Mouse (Mus musculus) gastrocnemius, adult 2 months (tissue): ENCODE results near the gene Syt1. TPM values are rescaled to one million over a fixed set of nuclear protein-coding genes. Genes with fewer than 3 reads are reported as not detected.

ENCODE experiments used
- DNase-seq: peaks from one replicate; pipeline ENCODE4 v3.0.0; 2022
- H3K27ac ChIP-seq: fragments of 200-600 bp; 2 replicates; pipeline ENCODE4 v1.8.1; 2022; ENCODE audit warnings: mild to moderate bottlenecking
- H3K4me3 ChIP-seq: fragments of 200-600 bp; 2 replicates; pipeline ENCODE4 v1.8.1; 2022; ENCODE audit warnings: mild to moderate bottlenecking, moderate library complexity
- CTCF ChIP-seq: fragments of 200-600 bp; IDR thresholded peaks from 2 replicates; pipeline ENCODE4 v1.8.1; 2022; ENCODE audit warnings: antibody characterized with exemption, mild to moderate bottlenecking, moderate library complexity
- intact Hi-C: fragments of 180-260 bp; cut with DNase I; formaldehyde crosslinking; loops from one replicate; pipeline ENCODE4 v1.15.1; 2025
- total RNA-seq, 2 experiments: library from RNA; stranded (reverse); gene quantifications; 2 replicates each; pipeline ENCODE4 v1.2.3; 2021

The Syt1 gene
- total RNA-seq, 2 experiments from 2014 or later, result not detected

DNA sequence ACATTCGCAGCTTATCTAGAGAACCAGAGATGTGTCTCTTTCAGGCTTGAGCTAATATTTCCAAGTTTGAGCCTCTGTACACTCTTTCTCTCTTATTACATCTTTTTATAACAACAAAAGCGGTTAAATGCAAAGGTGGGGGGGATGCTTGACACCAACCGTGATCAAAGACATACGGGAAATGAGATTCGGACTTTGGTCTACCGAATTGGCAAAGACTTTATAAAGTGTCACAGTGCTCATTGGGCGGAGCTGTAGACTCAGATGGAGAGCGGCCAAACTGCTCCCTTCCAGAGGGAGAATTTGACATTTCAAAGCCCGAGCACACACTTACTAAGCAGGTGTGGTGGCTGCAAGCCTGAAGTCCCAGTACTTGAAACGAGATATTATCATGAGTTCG lies 477.9 kb downstream of the Syt1 start:
- TF ChIP-seq CTCF, result no peak
- intact Hi-C loops, result no loop called here
- no peak for DNase-seq
- H3K27ac ChIP-seq, result peak overlapping the region; percentile 70
- peak overlapping the region; percentile 24 for H3K4me3 ChIP-seq

GRCm38 (mm10) chr10:108532283-108532682 lies 478.5 kb downstream of the Syt1 start:
- peak overlapping the region; percentile 70 for H3K27ac ChIP-seq
- no peak for TF ChIP-seq CTCF

GRCm38 (mm10) chr10:108531641-108532040 lies 479.1 kb downstream of the Syt1 start:
- no peak for DNase-seq
- intact Hi-C loops, result no loop called here

More at GRCm38 (mm10) chr10:108532283-108532682, 478.5 kb downstream of the Syt1 start:
- peak overlapping the region; percentile 24 for H3K4me3 ChIP-seq
- DNase-seq, result no peak
- intact Hi-C loops, result no loop called here

GRCm38 (mm10) chr10:108531111-108531510 lies 479.7 kb downstream of the Syt1 start:
- no peak overlapping the region for H3K4me3 ChIP-seq
- H3K27ac ChIP-seq, result no peak overlapping the region
- DNase-seq, result no peak
- TF ChIP-seq CTCF, result no peak
- intact Hi-C loops, result no loop called here

More at GRCm38 (mm10) chr10:108531641-108532040, 479.1 kb downstream of the Syt1 start:
- no peak overlapping the region; the same call in 1 of the 2 replicates for H3K27ac ChIP-seq
- no peak for TF ChIP-seq CTCF
- H3K4me3 ChIP-seq, result no peak overlapping the region

DNA sequence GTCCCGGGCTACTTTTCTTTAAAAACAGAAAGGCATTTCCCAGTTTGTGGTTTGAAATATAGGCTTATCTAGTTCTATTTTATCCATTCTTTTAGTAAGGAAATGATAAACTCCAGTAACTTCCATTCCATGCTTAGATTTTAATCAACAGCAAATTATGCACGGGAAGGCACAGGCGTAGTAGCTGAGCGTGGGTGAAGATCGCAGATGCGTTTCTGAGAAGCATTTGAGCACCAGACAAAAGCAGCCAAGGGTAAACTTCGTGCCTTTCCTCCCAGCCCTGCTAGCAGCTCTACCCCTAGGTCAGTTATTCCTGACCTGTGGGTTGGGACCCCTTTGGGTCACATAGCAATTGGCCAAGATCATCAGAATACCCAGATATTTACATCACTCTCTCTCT lies 482.4 kb downstream of the Syt1 start:
- intact Hi-C loops, result no loop called here
- DNase-seq, result no peak
- H3K4me3 ChIP-seq, result no peak overlapping the region
- H3K27ac ChIP-seq, result no peak overlapping the region
- TF ChIP-seq CTCF, result no peak

GRCm38 (mm10) chr10:108525506-108525905 lies 485.3 kb downstream of the Syt1 start:
- no peak for TF ChIP-seq CTCF
- Histone ChIP-seq H3K4me3 (no peak overlapping the region), H3K27ac (no peak overlapping the region)
- DNase-seq, result no peak
- intact Hi-C loops, result no loop called here

DNA sequence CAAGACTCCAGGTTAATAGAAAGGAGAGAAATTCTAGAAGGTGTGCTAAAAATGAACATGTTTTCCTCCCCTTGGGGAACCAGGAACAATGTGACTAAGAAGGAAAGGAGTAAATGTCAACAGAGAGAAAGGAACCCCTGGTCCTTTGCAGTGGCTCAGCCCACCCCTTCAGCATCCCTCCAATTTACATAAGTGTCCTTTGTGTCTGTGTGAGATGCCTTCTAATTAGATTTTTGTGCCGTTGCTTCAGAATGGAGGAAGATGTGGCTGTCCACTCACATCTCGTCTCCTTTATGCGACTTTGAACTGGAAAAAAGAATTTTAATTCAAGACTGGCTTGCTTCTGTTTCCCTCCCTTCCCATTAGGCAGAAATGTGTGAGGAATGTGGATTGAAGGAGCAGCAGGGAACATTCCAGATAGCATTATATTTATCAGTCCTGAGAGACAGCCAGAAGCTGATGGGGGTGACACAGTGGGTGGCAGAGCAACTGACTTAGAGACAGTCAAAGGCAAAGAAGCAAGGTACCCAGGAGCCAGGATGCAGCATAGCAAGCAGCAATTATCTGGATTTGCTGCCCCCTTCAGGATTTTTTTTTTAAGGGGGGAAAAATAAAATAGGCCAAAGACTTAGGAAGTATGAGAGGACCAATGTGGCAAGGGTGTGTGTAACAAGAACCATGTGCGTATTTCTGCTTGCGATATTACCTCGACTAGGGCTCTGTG lies 486.3 kb downstream of the Syt1 start:
- intact Hi-C loops, result no loop called here
- TF ChIP-seq CTCF, result peak; percentile 34; the same call in 1 of the 2 replicates
- no peak for DNase-seq
- Histone ChIP-seq H3K4me3 (no peak overlapping the region), H3K27ac (no peak overlapping the region)

DNA sequence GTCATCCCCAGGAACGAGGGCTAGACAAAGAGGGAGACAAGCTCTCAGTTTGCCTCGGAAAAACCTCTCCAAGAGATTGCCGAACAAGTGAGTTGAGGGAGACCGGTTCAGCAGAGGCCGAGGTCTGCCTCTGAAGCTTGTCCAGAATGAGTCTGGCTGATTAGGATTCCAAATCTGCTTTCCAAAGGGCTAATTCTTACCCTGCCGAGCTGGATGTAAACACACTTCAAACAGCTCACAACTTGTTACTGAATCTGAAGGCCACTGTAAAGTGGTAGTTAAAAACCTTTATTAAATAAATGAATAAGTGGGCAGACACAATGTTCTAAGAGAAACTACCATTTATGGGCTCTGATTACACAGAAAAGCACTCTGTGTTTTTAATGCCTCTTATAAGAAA lies 491.6 kb downstream of the Syt1 start:
- H3K4me3 ChIP-seq, result no peak overlapping the region
- no peak for DNase-seq
- intact Hi-C loops, result no loop called here
- TF ChIP-seq CTCF, result no peak
- H3K27ac ChIP-seq, result no peak overlapping the region

DNA sequence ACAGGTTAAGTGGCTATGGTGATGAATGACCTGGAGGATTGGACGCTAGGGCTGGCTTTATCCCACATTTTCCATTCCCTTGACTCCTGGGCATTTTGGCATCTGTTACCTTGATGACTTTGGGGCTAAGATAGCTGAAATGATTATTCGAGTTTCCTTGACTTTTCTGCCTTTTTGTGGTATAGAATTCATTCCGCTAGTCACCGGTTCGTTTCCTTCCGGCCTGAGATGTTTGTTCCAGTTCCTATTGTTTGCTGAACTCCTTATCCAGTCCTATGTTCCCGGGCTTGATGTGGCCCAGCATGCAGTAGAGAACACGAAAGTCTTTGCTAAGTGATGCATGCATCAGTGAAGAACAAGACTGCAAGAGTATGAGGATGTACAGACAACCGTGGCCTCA lies 493.7 kb downstream of the Syt1 start:
- Histone ChIP-seq H3K27ac (no peak overlapping the region), H3K4me3 (no peak overlapping the region)
- intact Hi-C loops, result no loop called here
- TF ChIP-seq CTCF, result no peak
- DNase-seq, result no peak

- Histone ChIP-seq H3K27ac (no peak overlapping the region), H3K4me3 (no peak overlapping the region)
- DNase-seq, result no peak
- intact Hi-C loops, result no loop called here
- TF ChIP-seq CTCF, result no peak
Measured at GRCm38 (mm10) chr10:108514671-108515070, 496.1 kb downstream of the Syt1 start.

DNA sequence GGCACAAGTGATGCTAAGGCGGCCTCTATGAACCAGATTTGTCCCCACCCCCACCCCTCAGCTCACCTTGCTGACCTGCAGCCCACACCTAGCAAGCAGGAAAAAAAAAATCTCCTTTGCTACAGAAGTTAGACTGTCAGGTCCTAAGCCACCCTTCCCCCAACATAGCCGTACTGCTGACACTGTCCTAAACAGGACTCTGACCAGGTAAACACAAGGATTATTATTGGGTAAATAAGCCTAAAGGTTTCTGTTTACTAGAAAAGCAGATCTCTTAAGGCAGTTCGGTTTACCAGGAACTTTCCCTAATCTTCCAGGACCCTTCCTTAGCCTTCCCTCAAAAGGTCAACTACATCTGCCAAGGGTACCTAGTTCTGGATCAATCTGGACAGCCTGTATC lies 501.2 kb downstream of the Syt1 start:
- TF ChIP-seq CTCF, result no peak
- intact Hi-C loops, result no loop called here
- Histone ChIP-seq H3K4me3 (no peak overlapping the region), H3K27ac (no peak overlapping the region)
- DNase-seq, result no peak

DNA sequence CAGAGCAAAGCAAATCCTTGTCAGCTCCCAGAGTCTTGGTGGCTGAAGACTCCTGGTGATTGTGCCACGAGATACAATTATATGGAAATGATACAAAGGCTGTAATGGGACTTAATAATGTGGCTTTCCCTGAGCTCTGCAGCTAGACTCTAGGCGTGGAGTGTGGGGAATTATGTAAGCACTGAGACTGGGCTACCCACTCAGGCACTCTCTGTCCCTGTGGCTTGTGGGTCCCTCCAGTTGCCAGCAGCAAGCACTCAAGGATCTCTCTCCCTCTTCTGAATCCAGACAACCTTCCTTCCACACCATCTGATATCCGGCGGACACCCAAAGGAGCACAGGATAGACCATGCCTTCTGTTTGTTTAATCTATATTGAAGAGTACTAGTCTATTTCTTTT lies 503.9 kb downstream of the Syt1 start:
- Histone ChIP-seq H3K27ac (no peak overlapping the region), H3K4me3 (no peak overlapping the region)
- TF ChIP-seq CTCF, result no peak
- intact Hi-C loops, result no loop called here
- no peak for DNase-seq

GRCm38 (mm10) chr10:108504925-108505324 lies 505.9 kb downstream of the Syt1 start:
- intact Hi-C loops, result no loop called here
- no peak for DNase-seq
- TF ChIP-seq CTCF, result no peak
- no peak overlapping the region for H3K27ac ChIP-seq
- H3K4me3 ChIP-seq, result no peak overlapping the region
